Mouse (Mus musculus): ENCODE data around the gene Glmp.
A peak's percentile ranks its signal among the peaks of the same experiment; 100 is the strongest.
"Not testable (repeated sequence)": the region's sequence is repeated elsewhere in the genome, so short reads cannot be mapped to it uniquely, and the experiment has no call there.

The Glmp gene

GRCm38 (mm10) chr3:88324951-88325405, at the start of gene Glmp:
Gene Glmp (plus strand): TSS chr3:88325023.
- peak; percentile 78 for DNase-seq (ENCODE audit: low read depth)

GRCm38 (mm10) chr3:88276121-88276520, 48.7 kb upstream of the Glmp start:
- no peak for DNase-seq (ENCODE audit: low read depth)

- DNase-seq (ENCODE audit: low read depth), result peak; percentile 36
Observed at GRCm38 (mm10) chr3:88276529-88277143, 48.2 kb upstream of the Glmp start.

- DNase-seq (ENCODE audit: low read depth), result no peak
Observed at GRCm38 (mm10) chr3:88280035-88280434, 44.8 kb upstream of the Glmp start.

GRCm38 (mm10) chr3:88281141-88281916, 43.5 kb upstream of the Glmp start:
- not testable (repeated sequence) for DNase-seq (ENCODE audit: low read depth)

GRCm38 (mm10) chr3:88284815-88285564, 39.8 kb upstream of the Glmp start:
- not testable (repeated sequence) for DNase-seq (ENCODE audit: low read depth)

- not testable (repeated sequence) for DNase-seq (ENCODE audit: low read depth)
Observed at GRCm38 (mm10) chr3:88285565-88285895, 39.3 kb upstream of the Glmp start.

GRCm38 (mm10) chr3:88287110-88287509, 37.7 kb upstream of the Glmp start, which contains the start of gene Gm38392:
Gene Gm38392 (minus strand): TSS chr3:88287210.
- no peak for DNase-seq (ENCODE audit: low read depth)

GRCm38 (mm10) chr3:88288133-88288713, 36.6 kb upstream of the Glmp start:
- not testable (repeated sequence) for DNase-seq (ENCODE audit: low read depth)

- DNase-seq (ENCODE audit: low read depth), result peak; percentile 77
Observed at GRCm38 (mm10) chr3:88291970-88292369, 32.9 kb upstream of the Glmp start.

GRCm38 (mm10) chr3:88295272-88295671, 29.6 kb upstream of the Glmp start:
- DNase-seq (ENCODE audit: low read depth), result peak; percentile 48

GRCm38 (mm10) chr3:88296110-88296560, 28.7 kb upstream of the Glmp start:
- no peak for DNase-seq (ENCODE audit: low read depth)

- DNase-seq (ENCODE audit: low read depth), result peak; percentile 100
Observed at GRCm38 (mm10) chr3:88296561-88297318, 28.1 kb upstream of the Glmp start, which contains the start of the genes Tsacc and Cct3. Gene Tsacc (minus strand): TSS chr3:88296999. Gene Cct3 (plus strand): TSS chr3:88297116.

- DNase-seq (ENCODE audit: low read depth), result no peak
Observed at GRCm38 (mm10) chr3:88297321-88297851, 27.4 kb upstream of the Glmp start.

GRCm38 (mm10) chr3:88299172-88299571, 25.7 kb upstream of the Glmp start:
- no peak for DNase-seq (ENCODE audit: low read depth)

GRCm38 (mm10) chr3:88328956-88329355, 4.1 kb downstream of the Glmp start:
- DNase-seq (ENCODE audit: low read depth), result no peak

GRCm38 (mm10) chr3:88331282-88331681, 6.5 kb downstream of the Glmp start:
- DNase-seq (ENCODE audit: low read depth), result peak; percentile 75

GRCm38 (mm10) chr3:88334029-88334658, 9.3 kb downstream of the Glmp start:
- no peak for DNase-seq (ENCODE audit: low read depth)

- peak; percentile 64 for DNase-seq (ENCODE audit: low read depth)
Observed at GRCm38 (mm10) chr3:88334902-88335435, 10.1 kb downstream of the Glmp start.

GRCm38 (mm10) chr3:88335436-88336053, 10.7 kb downstream of the Glmp start:
- no peak for DNase-seq (ENCODE audit: low read depth)
